Mouse (Mus musculus) frontal cortex, postnatal 25 days (tissue): ENCODE measurements around the gene Brd3os.

Experiments
- DNase-seq, 2 experiments: peaks; one replicate each; pipeline ENCODE4 v3.0.0; 2022; ENCODE audit warnings: low spot score in 2 of 2

The Brd3os gene

DNA sequence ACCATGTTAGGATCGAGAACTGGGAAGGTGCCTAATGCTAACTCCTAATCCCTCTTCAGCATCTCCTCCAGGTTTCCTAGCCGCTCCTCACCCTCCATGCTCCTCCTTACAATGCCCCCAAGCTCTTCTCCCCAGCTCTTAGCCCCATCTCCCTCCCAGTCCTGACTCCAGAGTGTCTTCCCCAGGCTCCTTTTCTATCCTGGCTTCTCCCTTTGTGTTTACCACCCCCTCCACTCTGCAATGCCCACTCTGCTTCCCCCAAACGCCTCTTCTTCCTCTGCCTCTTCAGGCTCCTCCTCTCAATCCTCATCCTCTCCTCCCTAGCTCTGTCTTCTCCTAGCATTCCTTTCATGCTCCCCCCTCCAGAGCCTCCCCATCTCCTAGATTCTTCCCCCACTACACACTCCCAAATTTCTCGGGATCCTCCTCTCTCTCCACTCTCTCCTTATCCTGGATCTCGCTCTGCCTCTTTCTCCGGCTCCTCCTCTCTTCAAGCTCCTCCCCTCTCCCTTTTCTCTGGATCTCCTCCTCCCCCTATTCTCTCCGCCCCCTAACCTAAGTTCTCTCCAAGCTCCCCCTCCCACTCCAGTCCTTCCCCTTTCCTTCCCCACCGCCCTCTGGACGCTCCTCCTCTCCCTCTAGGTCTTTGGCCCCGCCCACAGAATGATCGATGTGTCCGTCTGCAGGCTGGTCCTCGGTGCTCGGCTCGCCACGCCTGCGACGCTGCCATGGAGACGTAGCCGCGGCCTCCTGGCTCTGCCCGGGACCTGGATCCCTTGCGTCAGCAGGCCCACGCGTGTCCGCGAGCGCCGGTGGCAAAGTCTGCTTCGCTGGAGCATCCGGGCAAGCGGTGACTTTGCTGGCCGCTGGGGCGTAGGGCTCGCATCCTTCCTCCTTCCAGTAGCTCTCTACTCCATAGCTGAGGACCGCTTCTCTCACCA is at the start of gene Brd3os:
Gene Brd3os, plus strand, starts transcription at position 558 of the 941 bp plus-strand sequence.
- peak; percentile 78 to 88 for DNase-seq

DNA sequence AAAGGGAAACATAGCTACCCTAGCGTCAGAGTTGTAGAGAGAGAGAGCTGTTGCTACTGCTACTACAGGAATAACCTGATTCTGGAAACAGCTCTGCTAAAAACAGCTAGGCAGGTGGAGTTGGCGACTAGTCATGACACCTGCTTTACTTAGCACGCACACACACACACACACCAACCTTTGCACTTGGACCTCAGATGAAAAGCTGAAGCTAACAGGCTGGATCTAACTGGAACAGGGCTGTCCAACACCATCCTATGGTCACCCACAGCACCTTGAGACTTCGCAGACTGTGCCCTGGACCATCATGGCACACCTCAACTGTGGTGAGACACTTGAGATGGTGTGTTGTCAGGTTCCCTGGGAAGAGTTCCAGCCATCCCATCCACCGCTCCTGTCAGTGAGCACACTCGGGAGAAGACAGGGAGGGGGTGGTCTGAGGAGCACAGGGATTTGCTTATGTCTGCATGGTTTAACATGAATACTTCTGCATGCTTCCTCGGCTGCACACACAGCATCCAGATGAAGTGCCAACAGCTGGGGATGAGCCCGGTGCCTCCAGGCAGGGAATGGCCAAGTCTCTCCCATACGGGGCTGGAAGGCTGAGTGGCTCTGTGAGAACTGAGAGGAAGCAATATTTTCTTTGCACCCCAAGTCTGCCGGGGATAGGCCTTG is 47.8 kb upstream of the Brd3os start:
- no peak for DNase-seq

DNA sequence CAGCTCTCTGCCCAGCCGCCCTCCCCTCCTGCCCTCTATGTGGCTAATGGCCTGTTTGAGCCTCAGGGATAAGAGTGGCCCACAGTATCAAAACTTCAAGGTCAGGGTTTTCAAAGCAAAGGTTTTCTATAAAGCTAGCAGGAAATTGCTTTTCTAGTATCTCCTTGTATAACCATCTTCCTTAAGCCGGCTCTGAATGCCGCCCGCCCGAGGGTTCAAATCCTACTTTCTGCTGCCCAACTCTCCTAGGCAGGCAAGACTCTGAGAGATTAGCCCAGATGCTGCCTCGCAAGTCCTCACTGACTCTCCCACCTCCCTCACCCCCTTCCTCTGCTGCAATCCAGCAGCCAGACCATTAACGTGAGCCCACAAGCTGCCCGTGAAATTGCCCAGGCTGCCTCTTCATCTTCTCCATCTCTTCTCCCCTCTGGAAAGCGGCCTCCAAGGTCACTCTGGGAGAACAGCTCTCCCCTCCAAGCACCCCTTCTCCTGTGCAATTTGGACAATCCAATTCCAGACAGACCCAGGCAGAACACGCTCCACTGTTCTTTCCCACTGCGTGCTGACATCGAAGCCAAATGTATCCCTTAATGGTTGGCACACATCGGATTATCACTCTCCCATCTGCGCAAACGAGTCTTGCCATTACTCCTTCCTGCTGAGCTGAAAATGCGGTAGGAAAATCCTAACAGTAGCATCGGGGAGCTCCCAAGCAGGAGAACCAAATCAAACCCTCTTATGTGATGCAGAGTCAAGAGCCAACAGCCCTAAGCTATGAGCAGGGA is 45.3 kb upstream of the Brd3os start:
- DNase-seq: no peak

DNA sequence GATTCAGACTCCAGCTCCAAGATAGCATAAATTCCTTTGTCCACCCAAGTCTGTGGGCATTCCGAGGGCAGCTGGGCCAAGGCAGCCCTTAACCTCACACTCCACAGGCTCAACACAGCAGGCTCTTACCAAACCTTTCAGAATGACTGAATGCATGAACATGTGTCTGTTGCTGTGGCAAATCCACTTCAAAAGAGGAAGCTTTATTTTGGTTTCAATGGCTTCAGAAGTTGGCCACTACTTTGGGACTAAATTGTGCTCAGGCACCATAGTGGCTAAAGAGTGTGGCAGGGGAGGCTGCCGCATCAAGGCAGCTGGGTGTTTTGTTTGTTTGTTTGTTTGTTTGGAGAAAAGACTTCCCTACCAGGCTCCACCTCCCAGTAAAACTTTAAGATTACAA is 42.0 kb upstream of the Brd3os start:
- DNase-seq: no peak

DNA sequence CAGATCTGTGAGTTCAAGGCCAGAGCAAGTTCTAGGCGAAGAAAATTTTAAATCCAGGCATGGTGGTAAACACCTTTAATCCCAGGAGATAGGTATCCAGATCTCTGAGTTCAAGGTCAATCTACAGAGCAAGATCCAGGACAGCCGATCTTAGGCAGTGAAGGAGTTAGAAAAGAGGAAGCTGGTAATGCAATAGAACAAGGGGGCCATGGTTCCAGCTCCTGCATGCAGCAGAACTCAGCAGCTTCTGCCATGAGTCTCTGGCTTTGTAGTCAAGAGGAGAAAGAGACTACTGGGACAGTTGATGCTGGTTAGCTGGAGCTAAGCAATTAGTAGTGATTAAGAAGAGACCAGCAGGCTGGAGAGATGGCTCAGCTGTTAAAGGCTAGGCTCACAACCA is 40.6 kb upstream of the Brd3os start:
- DNase-seq: no peak

DNA sequence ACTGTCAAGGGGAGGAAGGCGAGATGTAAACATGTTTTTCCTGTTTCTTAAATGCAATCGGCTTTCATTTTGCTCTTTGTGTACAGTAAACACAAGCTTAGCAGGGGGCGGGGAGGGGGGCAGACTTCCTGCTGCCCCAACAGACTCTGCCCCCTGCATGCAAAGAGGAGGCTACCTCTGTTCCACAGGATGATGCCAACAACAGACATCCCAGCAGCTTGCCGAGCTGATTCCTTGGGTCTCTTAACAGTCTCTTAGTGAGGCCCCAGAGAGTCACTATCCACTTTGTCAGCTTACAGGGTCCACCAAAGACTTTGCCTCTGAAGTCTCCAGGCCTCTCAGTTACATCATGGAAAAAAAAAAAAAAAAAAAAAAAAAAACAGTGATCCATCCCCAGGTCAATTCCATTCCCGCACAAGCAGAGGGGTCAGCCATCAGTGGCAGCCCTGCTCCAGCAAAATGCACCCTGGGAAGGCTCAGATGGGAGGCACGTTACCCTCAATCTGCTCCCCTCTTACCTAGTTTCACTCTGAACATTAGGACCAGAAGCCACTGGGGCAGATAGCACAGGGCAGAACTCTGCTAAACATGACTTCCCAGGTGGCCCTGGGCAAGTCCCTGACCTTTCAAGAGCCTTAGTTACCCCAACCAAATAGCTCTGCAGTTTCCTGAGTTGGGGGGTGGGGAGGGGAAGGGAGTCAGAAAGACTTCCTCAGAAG is 37.6 kb upstream of the Brd3os start:
- no peak for DNase-seq

DNA sequence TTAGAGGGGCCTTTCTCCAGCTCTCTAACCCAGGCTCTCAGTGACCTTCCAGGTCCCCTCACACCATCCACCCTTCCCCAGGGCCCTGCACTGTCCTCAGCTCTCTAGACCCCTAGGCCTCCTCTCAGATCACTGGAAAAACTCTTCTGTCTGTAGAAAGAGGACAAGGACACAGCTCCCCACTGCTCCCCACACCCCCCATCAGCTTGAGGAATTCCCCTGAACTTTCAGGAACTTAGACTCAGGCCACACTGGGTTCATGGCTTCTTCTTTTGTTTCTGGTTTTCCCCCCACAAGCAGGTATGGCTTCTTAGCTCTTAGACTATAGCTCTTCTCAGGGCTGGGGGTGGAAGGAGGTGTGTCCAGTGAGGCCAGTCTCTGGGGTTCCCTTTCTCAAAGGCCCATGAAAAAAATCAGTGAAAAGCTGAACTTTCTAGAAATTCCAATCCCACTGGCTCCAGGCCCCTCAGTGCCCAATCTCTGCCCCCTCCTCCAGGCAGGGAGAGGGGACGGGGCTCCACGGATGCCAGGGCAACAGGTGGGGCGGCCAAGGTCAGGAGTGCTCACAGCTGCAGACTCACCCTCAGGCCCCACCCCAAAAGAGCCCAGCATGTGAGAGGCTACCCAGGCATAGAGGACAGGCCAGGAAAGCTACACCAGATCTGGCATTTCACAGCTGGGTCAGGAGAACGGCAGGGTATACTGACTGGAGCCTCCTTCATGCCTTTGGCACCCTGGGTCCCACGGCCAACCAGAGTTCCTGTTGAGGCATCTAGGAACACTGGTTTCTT is 36.8 kb upstream of the Brd3os start:
- DNase-seq: no peak

DNA sequence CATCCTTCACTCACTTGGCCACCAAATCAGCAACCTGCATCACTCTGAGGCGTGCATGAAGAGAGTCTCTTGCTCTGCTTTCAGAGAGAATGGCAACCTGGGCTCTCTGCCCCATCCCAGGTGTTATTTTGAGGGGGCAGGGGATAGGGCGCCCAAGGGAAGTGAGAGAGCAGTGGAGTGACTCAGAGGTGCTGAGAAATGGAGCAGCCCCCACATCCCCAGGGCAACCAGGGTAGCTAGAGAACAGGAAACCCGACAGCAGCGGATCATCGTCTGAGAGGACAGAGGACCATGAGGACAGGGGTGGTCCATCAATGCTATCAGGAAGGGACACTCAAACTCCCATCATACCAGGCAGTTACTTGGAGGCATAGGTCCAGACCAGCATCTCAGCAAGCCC is 35.2 kb upstream of the Brd3os start:
- DNase-seq: no peak

DNA sequence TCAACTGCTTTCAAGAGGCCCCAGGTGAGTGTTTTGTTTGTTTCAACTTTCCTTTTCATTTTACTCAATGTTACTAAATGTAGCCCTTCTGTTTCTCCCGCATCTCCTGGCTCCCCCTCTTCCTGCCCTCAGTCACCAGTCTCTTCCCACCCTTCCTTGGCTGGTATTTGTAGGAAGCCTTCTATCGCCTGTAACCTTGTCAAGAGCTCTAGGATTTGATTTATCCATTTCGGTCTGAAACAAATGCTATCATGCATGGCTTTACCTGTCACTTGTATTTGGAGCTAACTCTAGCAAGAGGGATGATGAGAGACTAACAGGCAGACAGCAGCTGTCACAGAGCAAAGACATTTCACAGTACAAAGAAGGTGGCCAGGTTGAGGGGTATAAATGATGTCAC is 33.9 kb upstream of the Brd3os start:
- DNase-seq: no peak

DNA sequence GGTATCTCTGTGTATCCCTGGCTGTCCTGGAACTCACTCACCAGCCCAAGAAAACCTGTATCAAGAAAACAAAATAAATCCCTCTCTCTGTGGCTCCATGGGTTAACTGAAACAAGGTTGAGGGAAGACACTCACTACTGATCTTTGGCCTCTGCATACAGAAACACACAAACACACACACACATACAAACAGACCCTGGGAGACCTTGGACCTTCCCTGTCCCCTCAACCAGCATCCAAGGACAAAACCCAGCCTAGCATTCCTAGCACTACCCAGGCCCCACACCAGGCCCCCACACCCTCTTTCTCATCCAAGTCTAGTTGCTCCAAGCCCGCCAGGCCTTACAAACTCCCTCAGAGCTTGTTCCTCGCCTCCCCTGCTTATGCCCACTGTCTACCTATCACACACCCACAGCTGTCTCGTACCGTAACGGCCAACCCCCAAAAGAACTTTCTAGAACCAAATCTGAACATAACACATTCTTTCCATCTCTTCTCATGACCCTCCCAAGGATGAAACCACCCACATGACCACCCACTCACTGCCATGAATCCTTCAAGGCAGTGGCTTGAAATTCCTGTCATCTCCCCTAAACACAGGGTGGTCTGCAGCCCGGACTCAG is 31.5 kb upstream of the Brd3os start:
- no peak for DNase-seq

DNA sequence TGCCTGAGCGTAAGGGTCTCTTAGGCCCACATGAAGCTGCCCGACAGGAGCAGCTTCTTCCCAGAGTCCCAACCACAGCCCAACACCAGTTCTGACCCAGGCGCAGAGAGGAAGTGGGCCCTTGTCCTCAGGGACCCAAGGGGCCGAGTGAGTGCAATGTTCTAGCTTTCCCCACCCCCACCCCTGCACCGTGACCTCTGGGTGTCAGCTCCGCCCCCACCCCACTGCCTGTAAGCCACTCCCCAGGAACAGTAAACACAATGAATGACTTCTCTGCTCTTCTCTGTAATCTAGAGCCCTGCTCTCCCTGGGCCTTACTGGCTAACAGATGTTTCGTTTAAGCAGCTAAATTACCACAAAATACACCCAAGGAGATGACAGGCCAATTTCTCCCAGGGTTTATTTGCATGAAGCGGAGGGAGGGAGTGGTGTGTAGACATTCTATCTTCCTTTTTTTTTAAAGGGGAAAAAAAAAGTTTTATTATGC is 30.4 kb upstream of the Brd3os start:
- no peak for DNase-seq

DNA sequence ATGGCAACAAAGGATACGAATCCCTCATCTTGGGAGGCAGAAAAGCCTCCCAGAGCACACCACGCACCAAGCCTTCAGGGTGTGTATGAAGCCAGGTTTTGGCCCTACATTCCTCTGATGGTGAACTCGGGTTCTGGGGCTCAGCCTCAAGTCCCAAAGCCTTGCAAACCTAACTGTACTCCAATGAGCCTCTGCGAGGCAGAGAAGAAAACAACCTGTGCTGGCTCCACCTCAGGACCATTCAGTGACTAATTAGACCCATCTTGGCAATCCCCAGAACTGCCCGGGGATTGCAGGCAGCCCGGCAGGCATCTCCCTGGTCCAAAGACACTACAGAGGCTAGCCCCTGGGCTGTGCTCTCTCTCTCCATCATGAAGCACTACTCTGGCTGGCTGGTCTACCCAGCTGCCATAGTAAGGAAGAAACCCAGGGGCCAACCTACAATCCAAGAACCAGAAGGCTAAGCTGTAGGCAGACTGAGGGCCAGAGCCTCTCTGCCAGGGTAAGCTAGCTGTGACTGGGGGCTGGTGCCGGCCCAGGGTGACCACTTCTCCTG is 29.8 kb upstream of the Brd3os start:
- no peak for DNase-seq

DNA sequence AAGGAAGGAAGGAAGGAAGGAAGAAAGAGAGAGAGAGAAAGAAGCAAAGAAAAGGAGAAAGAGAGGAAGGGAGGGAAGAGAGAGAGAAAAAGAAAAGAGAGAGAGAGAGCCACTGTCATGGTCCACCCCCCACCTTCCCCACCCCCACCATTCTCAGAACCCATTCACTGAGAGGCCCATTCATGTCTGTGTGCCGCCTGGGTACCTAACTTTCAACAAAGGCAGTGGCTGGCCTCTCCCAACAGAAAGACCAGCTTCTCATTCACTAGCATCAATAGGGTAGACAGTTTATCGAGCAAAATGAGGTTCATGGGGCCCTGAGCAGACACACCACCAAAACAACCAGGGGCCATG is 28.6 kb upstream of the Brd3os start:
- DNase-seq: no peak

DNA sequence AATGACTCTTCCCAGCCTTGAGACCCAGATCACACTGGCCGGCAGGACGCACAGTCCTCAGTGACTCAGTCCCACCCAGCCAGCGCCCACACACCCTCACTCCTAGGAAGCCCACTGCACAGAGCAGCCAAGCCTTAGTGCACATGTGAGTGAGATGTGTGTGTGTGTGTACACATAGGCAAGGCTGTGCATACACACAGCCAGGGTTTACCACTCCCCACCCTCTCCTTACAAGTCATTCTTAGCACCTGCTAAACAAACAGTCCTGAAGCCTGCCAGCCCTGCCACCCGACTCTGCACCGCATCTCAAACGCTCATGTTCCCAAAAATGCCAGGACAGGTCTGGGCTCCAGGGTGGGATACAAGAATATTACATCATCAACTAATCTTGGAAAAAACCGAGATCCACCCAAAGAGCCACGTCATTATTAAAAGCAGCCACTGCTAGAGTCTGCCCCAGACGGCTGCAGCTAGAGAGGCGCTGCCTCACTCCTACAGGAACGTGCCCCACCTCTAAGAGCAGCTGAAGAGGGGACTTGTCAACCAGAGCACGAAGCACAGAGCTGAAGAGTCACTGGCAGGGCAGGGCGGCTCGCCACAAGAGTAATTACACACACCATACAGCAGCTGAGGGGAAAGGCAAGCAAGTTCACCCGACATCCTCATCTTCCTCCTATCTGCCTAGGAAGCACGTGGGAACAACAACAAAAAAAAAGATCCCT is 28.0 kb upstream of the Brd3os start:
- DNase-seq: no peak

DNA sequence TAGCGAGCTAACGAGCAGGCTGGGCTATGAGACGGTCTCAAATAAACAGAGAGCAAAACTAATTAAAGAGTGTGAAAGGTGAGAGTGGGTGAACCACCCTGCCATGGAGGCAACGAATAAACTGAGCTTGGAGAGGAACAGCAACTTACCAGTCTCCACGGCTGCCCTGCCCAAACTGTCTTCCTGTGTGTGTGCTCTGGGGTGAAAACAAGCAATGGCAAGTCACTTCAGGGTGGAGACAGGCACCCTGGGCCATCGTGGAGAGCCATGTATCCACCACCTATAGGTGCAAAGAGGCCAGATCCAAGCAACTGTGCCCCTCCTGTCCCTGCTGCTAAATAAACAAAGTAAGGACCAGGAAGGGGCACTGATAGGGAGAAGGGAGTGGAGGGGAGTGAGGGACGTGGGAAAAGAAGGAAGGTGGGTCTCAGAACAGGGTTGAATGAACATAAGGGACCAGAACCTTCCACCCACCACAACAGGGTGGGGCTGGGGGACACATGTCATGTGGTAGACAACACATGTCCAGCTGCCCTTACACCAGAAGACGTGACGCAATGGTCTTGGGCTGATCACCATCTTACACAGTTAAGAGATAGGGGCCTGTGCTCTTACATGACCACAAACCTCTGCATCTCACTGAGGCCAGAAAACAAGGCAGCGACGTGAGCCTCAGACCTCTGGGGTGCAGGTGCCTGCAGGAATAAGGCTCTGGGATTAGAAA is 26.9 kb upstream of the Brd3os start:
- DNase-seq: no peak

DNA sequence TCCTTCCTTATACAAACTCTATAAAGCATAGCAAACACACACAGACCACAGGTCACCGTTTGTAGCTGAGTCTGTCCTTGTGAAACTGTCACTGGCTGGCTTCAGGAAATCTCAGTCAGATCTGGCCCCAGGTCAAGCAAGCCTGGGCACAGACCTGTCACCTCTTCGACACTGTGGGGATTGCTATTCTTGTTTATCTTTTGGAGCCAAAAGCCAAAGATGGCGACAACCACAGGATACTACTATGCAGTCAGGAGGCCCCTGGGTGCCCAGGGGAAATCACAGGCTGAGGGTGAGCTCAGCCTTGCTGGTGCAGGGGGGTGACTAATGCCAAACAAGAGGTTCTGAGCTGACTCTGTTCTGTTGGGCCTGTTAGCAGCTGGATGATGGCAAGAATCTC is 25.7 kb upstream of the Brd3os start:
- DNase-seq: no peak

DNA sequence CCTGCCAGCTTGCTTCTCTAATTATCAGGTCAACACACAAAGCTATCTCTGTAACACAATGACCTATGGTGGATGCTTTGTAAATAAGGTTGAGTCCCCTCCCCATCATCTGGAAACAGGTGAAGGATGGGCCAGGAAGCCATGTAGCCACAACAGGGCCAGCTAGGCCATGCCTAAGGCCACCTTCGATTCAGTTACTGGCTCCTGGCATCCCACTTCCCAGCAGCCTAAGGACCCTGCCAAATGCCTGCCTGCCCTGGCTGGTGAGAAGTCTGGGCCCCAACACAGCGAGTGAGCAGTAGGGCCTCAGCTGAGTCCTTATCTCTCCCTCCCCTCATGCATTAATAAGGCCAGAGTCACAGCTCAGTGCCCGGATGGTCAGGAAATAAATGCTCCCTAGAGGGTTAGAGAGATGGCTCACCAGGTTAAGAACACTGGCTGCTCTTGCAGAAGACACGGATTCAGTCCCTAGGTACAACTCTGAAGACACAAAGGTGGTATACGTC is 24.4 kb upstream of the Brd3os start:
- no peak for DNase-seq

DNA sequence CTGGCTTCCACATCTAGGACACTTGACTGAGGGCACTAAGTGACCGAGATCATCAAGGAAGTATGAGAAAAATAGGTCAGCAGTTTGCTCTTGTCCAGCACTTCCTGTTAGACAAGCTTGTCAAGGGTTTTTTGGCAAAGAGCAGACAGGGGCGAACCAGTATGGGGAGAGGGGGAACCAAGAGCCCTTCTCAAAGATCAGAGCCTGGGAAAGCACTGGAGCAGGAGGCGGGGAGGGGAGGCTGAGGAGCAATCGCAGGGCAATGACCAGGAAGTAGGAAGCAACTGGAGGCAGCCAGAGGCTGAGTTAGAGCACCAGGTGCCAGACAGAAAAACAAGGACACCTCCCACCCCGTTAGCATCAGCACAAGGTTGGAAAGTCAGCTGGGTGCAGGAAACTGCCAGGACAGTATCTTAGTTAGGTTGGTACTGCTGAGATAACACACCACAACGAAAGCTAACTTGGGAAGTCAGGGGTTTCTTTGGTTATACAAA is 23.5 kb upstream of the Brd3os start:
- DNase-seq: no peak
